Mouse (Mus musculus) MEL-GATA-1-ER (cell line): ENCODE measurements around the gene Ywhaq.

Source experiments
- DNase-seq: peaks from one replicate; pipeline ENCODE4 v3.0.0-alpha.2; 2012; ENCODE audit warnings: low read depth; ENCODE audit errors: extremely low read depth

Ywhaq gene

GRCm38 (mm10) chr12:21417100-21418070 lies at the start of gene Ywhaq:
Gene Ywhaq (minus strand): TSS chr12:21417637.
- peak; percentile 90 for DNase-seq

GRCm38 (mm10) chr12:21463448-21463891 lies 46.0 kb upstream of the Ywhaq start:
- no peak for DNase-seq

DNA sequence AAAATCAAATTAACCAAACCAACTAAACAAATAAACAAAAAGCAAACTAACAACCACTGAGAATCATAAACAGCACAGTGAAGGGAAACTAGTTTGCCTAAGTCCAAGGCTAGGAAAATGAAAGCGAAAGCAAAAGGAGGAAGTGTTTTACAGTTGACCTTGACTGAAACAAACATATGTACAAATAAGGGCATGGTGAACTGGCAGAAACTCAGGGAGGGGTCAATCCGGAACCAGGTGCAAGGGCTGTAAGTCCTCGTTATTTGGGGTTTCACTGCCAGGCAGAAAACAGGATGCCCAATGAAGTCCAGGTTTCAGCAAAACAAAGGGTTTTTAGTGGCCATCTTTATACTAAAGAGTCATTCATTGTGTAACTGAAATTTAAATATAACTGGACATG lies 45.2 kb upstream of the Ywhaq start:
- DNase-seq: no peak

DNA sequence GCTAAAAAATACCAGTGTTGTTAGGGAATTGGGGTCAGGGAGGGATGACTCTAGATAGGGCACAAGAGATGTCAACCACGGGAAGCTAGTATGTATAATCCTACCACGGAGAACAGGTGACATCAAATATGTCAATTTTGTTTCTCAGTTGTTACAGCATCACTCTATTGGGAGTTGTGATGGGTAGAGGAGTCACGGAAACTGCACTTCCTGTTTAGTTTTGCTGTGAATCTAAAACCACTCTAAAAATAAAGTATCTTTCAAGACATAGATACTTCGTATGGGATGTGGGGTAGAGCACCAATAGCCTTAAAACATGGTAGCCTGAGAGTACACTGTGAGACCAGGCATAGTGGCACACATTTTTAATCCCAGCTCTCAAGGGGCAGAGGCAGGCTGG lies 42.2 kb upstream of the Ywhaq start:
- no peak for DNase-seq

DNA sequence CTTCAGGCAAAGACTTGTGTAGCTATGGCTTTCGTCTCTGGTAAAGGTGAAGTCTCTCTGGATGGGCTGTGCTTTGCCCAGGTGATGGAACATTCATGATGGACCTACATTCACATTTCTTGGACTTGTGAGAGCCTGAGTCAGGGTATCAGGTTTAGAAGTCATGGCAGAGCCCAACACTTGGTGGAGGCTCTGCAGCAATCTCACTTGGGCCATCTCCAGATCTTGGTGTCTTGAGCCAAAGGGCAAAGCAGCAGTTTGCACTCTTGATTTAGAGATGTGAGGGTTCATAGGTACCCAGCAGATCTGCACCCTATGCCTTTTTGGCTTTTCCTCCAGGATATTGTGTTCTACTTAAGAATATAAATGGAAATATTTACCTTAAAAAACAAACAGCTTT lies 38.6 kb upstream of the Ywhaq start:
- no peak for DNase-seq

DNA sequence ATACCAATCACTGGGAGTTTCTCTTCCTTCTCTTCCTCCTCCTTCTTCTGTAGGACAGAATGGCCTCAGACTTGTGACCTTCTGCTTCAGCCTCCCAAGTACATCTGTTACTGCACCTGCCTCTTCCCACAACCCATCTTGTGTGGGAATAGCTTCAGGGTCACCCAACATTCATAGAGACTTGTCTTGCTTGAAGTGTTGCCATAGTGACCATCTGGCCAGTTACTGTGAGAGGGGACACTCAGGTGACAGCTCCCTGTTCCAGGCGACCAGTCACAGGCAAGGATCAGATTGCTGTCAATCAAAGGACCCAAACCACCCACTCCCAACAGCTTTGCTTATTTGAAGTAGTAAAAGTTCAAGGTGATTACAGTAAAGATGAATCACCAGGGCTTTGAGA lies 34.3 kb upstream of the Ywhaq start:
- DNase-seq: no peak

DNA sequence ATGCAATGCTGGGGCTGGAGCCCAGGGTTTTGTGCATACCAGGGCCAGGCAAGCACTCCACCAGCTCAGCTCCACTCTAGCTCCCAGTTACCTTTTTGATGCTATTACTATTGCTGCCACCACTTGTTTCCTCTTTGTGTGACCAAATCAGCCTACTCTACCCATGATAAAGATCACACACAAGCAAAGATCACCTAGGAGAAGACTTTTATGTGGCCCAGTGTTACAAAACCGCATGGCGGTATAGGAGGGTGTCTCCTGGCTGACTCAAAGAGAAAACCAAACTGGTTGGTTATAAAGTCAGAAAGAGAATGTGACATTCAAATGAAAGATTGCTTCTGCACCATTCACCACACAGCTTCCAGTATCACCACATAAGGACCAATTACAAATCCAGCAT lies 33.9 kb upstream of the Ywhaq start:
- DNase-seq: no peak

DNA sequence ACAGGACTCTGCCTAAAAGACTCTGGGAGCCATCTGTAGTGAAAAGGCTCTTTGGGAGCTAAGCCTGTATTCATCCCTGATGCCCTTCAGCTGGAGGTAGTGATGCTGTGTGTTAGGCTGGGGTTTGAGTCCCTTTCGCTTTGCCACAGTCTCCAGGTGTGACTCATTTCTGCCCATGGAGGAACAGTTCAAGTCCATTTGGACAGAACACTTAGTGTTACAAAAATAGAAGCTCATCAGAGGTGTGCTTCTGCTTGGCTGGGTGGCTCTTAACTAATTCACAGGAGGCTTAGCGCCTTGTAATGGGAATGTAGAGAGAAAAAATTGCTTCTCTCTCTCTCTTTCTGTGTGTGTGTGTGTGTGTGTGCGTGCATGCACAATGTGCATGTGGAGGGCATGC lies 26.3 kb upstream of the Ywhaq start:
- DNase-seq: no peak

GRCm38 (mm10) chr12:21441870-21442269 lies 24.4 kb upstream of the Ywhaq start:
- DNase-seq: no peak

DNA sequence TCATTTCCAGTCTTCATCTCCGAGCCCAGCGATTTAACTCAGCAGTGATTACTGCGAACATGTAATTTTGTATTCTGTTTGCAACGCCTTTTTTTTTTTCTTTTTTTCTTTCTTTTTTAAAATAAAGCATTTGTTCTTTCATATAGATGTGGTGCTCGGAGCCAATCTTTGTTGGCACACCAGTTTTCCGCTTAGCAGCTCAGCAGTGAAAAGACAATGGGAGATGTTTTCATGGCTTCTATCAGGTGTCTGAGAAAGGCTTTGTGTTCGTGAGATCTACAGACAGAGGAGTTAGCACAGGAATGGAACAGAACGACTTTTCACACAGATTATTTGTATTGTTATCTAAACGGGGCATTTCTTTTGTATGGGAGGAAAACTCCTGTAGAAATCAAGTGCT lies 22.0 kb upstream of the Ywhaq start:
- no peak for DNase-seq

GRCm38 (mm10) chr12:21438750-21439394 lies 21.4 kb upstream of the Ywhaq start:
- DNase-seq: no peak

DNA sequence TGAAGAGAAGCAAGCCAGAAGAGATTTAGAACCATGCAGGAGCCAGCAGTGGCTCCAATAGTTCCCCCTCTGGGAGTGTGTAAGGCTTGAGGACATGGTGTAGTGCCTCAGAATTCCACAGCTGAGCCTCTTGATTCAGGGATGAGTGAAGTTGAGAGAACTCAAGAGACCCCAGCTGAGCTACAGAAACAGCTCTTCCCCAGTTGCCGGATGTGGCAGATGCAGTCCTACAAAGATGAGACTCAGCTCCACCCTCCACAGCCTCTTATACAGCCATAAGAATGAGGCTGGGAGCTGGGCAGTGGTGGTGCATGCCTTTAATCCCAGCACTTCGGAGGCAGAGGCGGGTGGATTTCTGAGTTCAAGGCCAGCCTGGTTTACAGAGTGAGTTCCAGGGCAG lies 20.9 kb upstream of the Ywhaq start:
- no peak for DNase-seq

- DNase-seq: no peak
These were observed 14.5 kb upstream of the Ywhaq start for GRCm38 (mm10) chr12:21431950-21432349.

DNA sequence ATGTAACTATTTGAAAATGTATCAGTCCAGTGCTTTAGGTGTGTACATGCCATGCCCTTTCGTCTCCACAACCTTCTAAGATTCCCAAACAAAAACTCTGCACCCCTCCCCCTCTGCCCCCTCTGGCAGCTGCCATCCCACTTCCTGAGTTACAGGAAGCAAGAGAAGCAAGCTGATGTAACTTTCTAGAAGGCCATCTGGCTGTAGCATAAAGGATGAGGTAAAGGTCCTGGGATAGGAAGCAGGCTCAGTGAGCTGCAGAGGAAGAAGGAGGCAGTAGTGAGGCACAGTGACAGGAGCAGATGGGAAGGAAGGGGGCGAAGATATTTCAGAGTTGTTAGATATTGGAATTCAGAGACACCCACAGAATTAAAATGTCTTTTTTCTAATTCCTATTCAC lies 13.6 kb upstream of the Ywhaq start:
- no peak for DNase-seq

GRCm38 (mm10) chr12:21430140-21430539 lies 12.7 kb upstream of the Ywhaq start:
- DNase-seq: no peak

DNA sequence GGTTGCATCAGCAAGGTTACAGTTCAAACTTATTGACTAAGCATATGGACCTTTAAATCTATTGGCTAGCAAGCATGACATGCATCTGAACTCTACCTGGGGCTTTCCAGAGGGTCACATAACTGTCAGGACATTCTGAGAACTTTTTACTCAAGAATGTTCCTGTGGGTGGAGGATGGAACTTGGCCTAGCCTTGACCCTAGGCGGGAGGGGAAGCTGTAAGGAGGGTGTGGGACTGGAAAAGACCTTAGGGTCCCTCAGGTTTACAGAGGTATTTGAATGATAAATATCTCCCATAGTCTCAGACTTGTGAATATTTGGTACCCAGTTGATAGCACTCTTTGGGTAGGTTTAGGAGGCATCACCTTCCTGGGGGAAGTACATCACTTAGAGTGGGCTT lies 11.6 kb upstream of the Ywhaq start:
- DNase-seq: no peak

GRCm38 (mm10) chr12:21426065-21426940 lies 8.9 kb upstream of the Ywhaq start:
- no peak for DNase-seq

GRCm38 (mm10) chr12:21424683-21425082 lies 7.2 kb upstream of the Ywhaq start:
- no peak for DNase-seq

- no peak for DNase-seq
These were observed 1.2 kb upstream of the Ywhaq start for GRCm38 (mm10) chr12:21418621-21419131.

GRCm38 (mm10) chr12:21418083-21418482 lies 646 bp upstream of the Ywhaq start:
- no peak for DNase-seq

DNA sequence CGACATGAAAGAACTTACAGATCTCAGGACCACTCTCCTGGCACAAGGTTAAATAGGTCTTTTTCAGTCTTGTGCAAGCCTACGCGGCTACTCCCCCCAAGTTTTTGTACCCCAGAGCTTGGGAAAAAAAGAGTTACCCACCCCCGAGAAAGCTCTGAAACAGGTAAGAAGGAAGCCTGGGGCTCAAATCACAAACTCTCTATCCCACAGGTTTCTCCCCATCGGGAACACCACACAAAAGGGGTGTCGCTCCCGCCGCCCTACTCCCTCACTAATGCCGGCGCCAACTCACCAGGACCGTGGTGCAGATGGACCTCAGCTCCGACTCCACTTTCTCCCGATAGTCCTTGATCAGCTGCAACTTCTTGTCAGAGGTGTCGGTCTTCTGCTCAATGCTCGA lies 931 bp downstream of the Ywhaq start:
- no peak for DNase-seq
